Comparison of ENCODE assay signal across 32 mouse cellular contexts in genomic region chr3:102654962-102655361, GRCm38 (mm10).
"Had no signal": no experiment of that assay in that cellular context is flagged by ENCODE, and none has a peak within 500 bp of the region (broad histone marks: within the 10 kb centered on the region; RNA-seq: fewer than 3 reads in every experiment).

No protein-coding gene starts in this region.

- H3K27ac ChIP-seq: limb, embryonic 12.5 days; limb, embryonic 13.5 days; limb, embryonic 15.5 days; liver, embryonic 12.5 days; liver, embryonic 13.5 days; liver, embryonic 14.5 days; liver, embryonic 15.5 days; lung, embryonic 15.5 days; macrophage; midbrain, embryonic 10.5 days; midbrain, embryonic 12.5 days; midbrain, embryonic 13.5 days; midbrain, embryonic 15.5 days; neural tube, embryonic 12.5 days; neural tube, embryonic 13.5 days had no signal

- H3K9me3 ChIP-seq: limb, embryonic 12.5 days; limb, embryonic 13.5 days; limb, embryonic 15.5 days; liver, embryonic 12.5 days; liver, embryonic 13.5 days; liver, embryonic 15.5 days; lung, embryonic 15.5 days; megakaryocyte, embryonic 14.5 days; midbrain, embryonic 10.5 days; midbrain, embryonic 12.5 days; midbrain, embryonic 13.5 days; midbrain, embryonic 15.5 days; neural tube, embryonic 12.5 days; neural tube, embryonic 13.5 days had no signal

- ATAC-seq: liver, embryonic 12.5 days; liver, postnatal 0 days; lung, postnatal 0 days; midbrain, embryonic 13.5 days; midbrain, embryonic 15.5 days; midbrain, embryonic 16.5 days had no signal

- H3K4me2 ChIP-seq: limb, embryonic 12.5 days; limb, embryonic 13.5 days; limb, embryonic 15.5 days; liver, embryonic 11.5 days; liver, embryonic 12.5 days; liver, embryonic 13.5 days; liver, embryonic 15.5 days; lung, embryonic 14.5 days; lung, embryonic 15.5 days; midbrain, embryonic 11.5 days; midbrain, embryonic 12.5 days; midbrain, embryonic 13.5 days; midbrain, embryonic 15.5 days; neural tube, embryonic 12.5 days; neural tube, embryonic 13.5 days had no signal

- H3K9ac ChIP-seq: limb, embryonic 12.5 days; limb, embryonic 13.5 days; limb, embryonic 15.5 days; liver, embryonic 12.5 days; liver, embryonic 13.5 days; liver, embryonic 14.5 days; liver, embryonic 15.5 days; liver, postnatal 0 days; lung, embryonic 14.5 days; lung, embryonic 15.5 days; midbrain, embryonic 12.5 days; midbrain, embryonic 13.5 days; midbrain, embryonic 15.5 days; neural tube, embryonic 12.5 days; neural tube, embryonic 13.5 days had no signal

- H3K27me3 ChIP-seq: limb, embryonic 12.5 days; limb, embryonic 13.5 days; limb, embryonic 15.5 days; liver, embryonic 12.5 days; liver, embryonic 13.5 days; liver, embryonic 15.5 days; lung, embryonic 15.5 days; megakaryocyte, embryonic 14.5 days; midbrain, embryonic 12.5 days; midbrain, embryonic 13.5 days; midbrain, embryonic 15.5 days; neural tube, embryonic 12.5 days; neural tube, embryonic 13.5 days had no signal

- H3K4me3 ChIP-seq: limb, embryonic 12.5 days; limb, embryonic 13.5 days; limb, embryonic 15.5 days; liver, embryonic 12.5 days; liver, embryonic 13.5 days; liver, embryonic 15.5 days; lung, embryonic 15.5 days; megakaryocyte, embryonic 14.5 days; midbrain, embryonic 10.5 days; midbrain, embryonic 12.5 days; midbrain, embryonic 13.5 days; midbrain, embryonic 15.5 days; myocyte; neural tube, embryonic 12.5 days; neural tube, embryonic 13.5 days had no signal

- H3K4me1 ChIP-seq: liver, embryonic 12.5 days; liver, embryonic 13.5 days; liver, embryonic 15.5 days; lung, embryonic 15.5 days; megakaryocyte, embryonic 14.5 days; midbrain, embryonic 12.5 days; midbrain, embryonic 13.5 days; midbrain, embryonic 15.5 days; neural tube, embryonic 12.5 days; neural tube, embryonic 13.5 days had no signal

- H3K36me3 ChIP-seq: limb, embryonic 12.5 days; limb, embryonic 13.5 days; limb, embryonic 15.5 days; liver, embryonic 12.5 days; liver, embryonic 13.5 days; liver, embryonic 15.5 days; lung, embryonic 15.5 days; midbrain, embryonic 10.5 days; midbrain, embryonic 12.5 days; midbrain, embryonic 13.5 days; midbrain, embryonic 15.5 days; neural tube, embryonic 12.5 days; neural tube, embryonic 13.5 days had no signal

- DNase-seq: left cerebral cortex, postnatal 4 days; liver; liver, embryonic 13.5 days; liver, postnatal 0 days; lung, adult 18-20 months; lung, adult 2 months; lung, embryonic 14.5 days; lung, postnatal 10 days; lung, postnatal 14 days; lung, postnatal 36 days; lung, postnatal 4 days; midbrain, embryonic 14.5 days had no signal
